Mouse (Mus musculus): ENCODE data around the gene Adgrv1. TPM values are rescaled to one million over a fixed set of nuclear protein-coding genes. Genes with fewer than 3 reads are reported as not detected.

Gene Adgrv1
- polyA plus RNA-seq, 1 experiment from 2014 or later = 9.5 TPM

DNA sequence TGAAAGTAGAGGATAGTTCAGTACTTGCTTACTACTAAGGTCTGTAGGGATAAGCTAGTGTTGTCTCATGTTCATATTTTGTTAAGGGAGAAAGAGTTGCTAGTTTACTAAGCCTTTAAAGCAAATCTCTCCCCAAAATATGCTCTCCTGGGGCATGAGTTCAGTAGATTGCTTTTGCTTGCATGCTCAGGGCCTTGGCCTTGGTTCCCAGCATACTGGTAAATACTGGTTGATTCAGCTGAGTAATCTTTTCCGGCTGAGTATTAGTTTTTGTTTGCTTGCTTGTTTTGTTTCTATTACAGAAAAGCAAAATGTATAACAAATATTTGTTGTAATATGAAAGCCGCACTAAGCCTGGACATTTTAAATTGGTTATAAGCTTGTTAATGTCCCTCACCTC, 422.4 kb downstream of the Adgrv1 start:
- ATAC-seq (replicated peaks) = no peak

DNA sequence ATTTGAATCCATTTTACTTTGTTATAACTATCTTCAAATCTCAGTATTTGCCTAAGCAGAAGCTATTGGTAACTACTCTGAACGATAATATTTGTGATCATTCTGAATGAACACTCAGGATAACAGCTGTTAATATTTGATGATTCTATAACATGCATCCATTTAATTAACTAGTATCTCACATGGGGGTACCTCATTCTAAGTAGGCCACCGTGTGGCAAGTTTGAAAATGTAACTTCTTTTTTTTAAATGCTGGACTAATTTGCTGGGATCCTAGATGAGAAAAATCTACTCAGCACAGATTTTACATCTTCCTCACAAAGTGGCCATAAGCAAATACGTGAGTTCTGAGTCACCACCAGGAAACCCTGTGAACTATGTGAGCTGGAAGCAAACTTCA, 423.1 kb downstream of the Adgrv1 start:
- Histone ChIP-seq H3K27ac (no peak overlapping the region), H3K4me3 (no peak overlapping the region)
- WGBS = 90% methylated on average over 3 of the region's 3 CpGs

More for the DNA sequence above, 422.4 kb downstream of the Adgrv1 start:
- Histone ChIP-seq H3K27me3 (replicated peaks) (no peaks in the 10 kb centered on the region), H3K27ac (no peak overlapping the region), H3K9me3 (no peaks in the 10 kb centered on the region), H3K36me3 (replicated peaks) (no peaks in the 10 kb centered on the region), H3K4me1 (no peaks in the 10 kb centered on the region), H3K4me2 (no peak overlapping the region), H3K9ac (no peak overlapping the region), H3K4me3 (no peak overlapping the region)
- 93% methylated on average over 2 of the region's 2 CpGs for WGBS

DNA sequence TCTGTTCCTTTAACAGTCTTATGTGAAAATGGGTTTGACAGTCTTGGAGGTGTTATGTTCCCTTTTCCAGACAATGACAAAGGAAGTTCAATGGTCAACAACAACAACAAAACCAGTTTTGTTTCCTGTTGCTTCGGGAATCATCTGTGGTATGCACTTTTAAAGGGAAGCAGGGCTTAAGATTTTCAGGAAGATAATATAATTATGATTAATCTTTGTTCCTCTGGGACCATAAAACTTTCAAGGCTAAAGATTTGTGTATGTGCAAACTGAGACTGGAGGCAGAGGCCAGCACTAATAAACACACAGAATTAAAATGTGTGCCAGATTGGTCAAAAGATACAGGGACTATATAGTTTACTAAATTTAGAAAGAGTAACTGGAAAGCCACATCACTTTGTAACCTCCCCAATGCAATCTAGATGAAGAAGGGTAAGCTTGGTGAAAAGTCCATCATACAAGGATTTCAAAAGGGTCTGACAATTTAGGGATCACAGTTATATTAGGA, 424.8 kb downstream of the Adgrv1 start:
- no peak overlapping the region for H3K9ac ChIP-seq
- 79% methylated on average over 1 of the region's 1 CpGs for WGBS

More for the DNA sequence above, 423.1 kb downstream of the Adgrv1 start:
- Histone ChIP-seq H3K4me1 (no peaks in the 10 kb centered on the region), H3K27me3 (replicated peaks) (no peaks in the 10 kb centered on the region), H3K36me3 (replicated peaks) (no peaks in the 10 kb centered on the region), H3K9me3 (no peaks in the 10 kb centered on the region), H3K9ac (no peak overlapping the region), H3K4me2 (no peak overlapping the region)
- ATAC-seq (replicated peaks) = no peak

DNA sequence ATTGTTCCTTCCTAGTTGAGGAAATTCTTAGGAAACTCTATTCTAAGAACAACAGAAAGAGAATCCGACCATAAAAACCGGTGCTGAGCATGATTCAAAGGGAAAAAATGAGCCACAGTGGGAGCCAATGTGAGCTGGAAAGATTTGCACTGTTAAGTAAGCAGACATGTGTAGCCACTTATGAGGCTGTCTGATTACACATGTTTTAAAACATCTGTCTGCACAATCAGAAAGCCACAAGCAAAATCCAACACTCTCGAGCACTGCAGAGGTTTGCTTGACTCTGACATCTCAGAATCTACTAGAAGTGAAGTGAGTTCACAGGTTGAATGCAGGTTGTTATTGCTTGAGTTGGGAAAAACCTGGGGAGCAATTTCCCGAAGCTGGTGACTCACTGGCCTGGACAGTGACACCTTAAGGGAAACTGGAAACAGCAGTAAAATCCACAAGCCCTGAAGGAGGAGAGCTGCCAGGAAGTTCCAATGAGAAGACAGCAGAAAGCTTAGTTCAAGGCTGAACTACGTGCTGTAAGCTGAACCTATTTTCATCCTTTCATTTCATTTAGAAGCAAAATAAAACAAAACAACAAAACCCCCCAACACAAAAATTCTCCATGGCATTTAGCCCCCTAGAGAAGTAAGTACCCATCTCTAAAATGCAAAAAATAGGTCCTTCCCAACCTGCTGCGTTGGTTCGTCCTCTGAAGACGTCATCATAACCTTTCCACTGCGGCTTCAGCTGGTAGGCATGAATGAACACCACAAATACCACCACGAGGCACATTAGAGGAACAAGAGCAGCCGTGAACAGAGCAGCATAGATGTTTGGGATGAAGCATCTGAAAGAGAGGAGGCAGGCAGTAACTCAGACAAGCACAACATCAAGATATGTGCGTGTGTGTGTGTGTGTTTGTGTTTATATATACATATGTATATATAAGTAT, 450.7 kb downstream of the Adgrv1 start:
- Histone ChIP-seq H3K4me3 (no peak overlapping the region), H3K4me2 (no peak overlapping the region), H3K4me1 (no peaks in the 10 kb centered on the region), H3K9ac (no peak overlapping the region), H3K36me3 (replicated peaks) (no peaks in the 10 kb centered on the region), H3K9me3 (no peaks in the 10 kb centered on the region), H3K27me3 (replicated peaks) (no peaks in the 10 kb centered on the region), H3K27ac (no peak overlapping the region)
- 84% methylated on average over 12 of the region's 12 CpGs for WGBS
- no peak for ATAC-seq (replicated peaks)

More for the DNA sequence above, 424.8 kb downstream of the Adgrv1 start:
- H3K27me3 ChIP-seq (replicated peaks) = no peaks in the 10 kb centered on the region
- no peaks in the 10 kb centered on the region for H3K36me3 ChIP-seq (replicated peaks)
- H3K4me2 ChIP-seq = no peak overlapping the region
- ATAC-seq (replicated peaks) = no peak
- H3K4me3 ChIP-seq = no peak overlapping the region
- no peaks in the 10 kb centered on the region for H3K9me3 ChIP-seq
- no peak overlapping the region for H3K27ac ChIP-seq
- no peaks in the 10 kb centered on the region for H3K4me1 ChIP-seq

DNA sequence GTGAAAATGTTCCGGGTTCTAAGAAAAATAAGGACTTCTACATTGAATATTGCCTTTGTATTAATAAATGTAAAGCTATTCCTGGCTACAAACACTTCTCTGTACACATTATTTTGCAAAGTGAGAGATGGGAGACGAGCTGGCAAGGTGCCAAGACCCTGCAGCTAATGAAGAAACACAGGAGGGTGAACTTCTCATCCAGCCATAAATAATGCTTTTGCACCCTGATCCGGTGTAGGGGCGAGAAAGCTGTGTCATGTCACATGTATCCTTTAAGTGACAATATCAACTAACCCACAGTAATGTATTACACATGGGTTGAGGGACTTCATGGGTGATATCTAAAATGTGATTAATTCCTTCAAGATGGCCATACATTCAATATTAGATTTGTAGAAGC, 451.5 kb downstream of the Adgrv1 start:
- no peaks in the 10 kb centered on the region for H3K36me3 ChIP-seq (replicated peaks)
- H3K4me1 ChIP-seq = no peaks in the 10 kb centered on the region
- WGBS = 71% methylated on average over 4 of the region's 4 CpGs
- H3K27me3 ChIP-seq (replicated peaks) = no peaks in the 10 kb centered on the region
- H3K4me2 ChIP-seq = no peak overlapping the region
- no peak overlapping the region for H3K4me3 ChIP-seq
- H3K9me3 ChIP-seq = no peaks in the 10 kb centered on the region
- ATAC-seq (replicated peaks) = no peak
- H3K27ac ChIP-seq = no peak overlapping the region
- no peak overlapping the region for H3K9ac ChIP-seq

DNA sequence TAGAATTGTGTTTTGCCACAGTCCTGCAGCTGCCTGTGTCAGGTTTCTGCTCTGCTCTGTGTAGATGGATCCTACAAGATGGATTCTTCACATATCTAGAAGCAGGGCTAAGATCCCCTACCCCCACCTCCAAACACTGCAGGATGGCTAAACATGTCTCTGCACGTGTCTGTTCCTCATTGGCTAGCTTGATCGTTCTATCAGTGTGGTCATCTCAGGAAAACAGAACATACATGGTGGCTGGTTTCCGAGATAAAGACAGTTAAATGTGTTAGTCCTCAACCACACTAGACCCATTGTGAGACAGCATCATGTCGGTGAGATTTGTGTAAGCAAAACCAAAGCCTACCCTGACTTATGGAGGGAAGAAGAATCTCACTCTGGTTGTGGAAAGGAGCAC, 456.1 kb downstream of the Adgrv1 start:
- H3K9ac ChIP-seq = no peak overlapping the region
- ATAC-seq (replicated peaks) = no peak
- no peaks in the 10 kb centered on the region for H3K27me3 ChIP-seq (replicated peaks)
- H3K9me3 ChIP-seq = no peaks in the 10 kb centered on the region
- 95% methylated on average over 4 of the region's 4 CpGs for WGBS
- H3K27ac ChIP-seq = no peak overlapping the region
- H3K4me2 ChIP-seq = no peak overlapping the region
- H3K36me3 ChIP-seq (replicated peaks) = no peaks in the 10 kb centered on the region
- H3K4me3 ChIP-seq = no peak overlapping the region
- H3K4me1 ChIP-seq = no peaks in the 10 kb centered on the region

DNA sequence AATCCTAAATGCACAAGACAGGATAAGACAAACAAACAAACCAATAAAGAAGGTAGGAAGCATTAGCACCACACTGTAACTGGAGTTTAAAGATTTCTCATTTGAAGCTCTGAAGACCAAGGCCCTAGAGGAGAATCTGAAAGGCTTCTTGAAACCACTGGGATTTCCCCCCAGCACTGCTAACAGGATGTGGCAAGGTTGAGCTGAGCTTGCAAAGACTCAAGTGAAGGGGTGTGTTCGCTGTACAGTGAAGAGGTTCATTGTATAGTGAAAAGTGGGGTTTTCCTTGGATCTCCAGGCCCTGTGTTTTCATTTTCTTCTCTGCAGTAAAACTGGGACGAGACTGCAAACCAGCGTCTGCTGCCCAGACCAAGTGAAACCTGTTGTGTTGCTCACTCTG, 456.9 kb downstream of the Adgrv1 start:
- Histone ChIP-seq H3K4me2 (no peak overlapping the region), H3K9ac (no peak overlapping the region), H3K4me1 (no peaks in the 10 kb centered on the region), H3K27me3 (replicated peaks) (no peaks in the 10 kb centered on the region), H3K36me3 (replicated peaks) (no peaks in the 10 kb centered on the region), H3K4me3 (no peak overlapping the region), H3K9me3 (no peaks in the 10 kb centered on the region), H3K27ac (no peak overlapping the region)
- WGBS = 87% methylated on average over 3 of the region's 3 CpGs
- no peak for ATAC-seq (replicated peaks)

DNA sequence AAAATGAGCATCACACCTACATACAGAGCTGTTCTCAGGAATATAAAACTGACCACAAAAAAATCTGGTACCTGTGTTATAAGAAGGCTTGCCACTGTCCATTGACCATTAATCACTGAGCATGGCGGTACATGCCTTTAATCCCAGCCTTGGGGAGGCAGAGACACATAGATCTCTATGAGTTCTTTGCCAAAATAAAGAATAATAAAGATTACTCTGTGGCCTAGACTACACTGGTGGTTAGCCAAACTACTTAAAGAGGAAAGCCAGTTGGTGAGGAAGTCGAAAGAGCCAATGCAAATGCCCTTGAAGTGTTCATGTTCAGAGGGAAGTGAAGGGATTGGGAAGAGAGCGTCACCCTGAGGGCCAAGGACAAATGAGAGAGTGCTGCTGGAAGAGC, 461.8 kb downstream of the Adgrv1 start:
- Histone ChIP-seq H3K9ac (no peak overlapping the region), H3K36me3 (replicated peaks) (no peaks in the 10 kb centered on the region), H3K27ac (no peak overlapping the region), H3K4me3 (no peak overlapping the region), H3K27me3 (replicated peaks) (no peaks in the 10 kb centered on the region), H3K4me1 (no peaks in the 10 kb centered on the region), H3K4me2 (no peak overlapping the region), H3K9me3 (no peaks in the 10 kb centered on the region)
- 85% methylated on average over 3 of the region's 3 CpGs for WGBS
- ATAC-seq (replicated peaks) = no peak

DNA sequence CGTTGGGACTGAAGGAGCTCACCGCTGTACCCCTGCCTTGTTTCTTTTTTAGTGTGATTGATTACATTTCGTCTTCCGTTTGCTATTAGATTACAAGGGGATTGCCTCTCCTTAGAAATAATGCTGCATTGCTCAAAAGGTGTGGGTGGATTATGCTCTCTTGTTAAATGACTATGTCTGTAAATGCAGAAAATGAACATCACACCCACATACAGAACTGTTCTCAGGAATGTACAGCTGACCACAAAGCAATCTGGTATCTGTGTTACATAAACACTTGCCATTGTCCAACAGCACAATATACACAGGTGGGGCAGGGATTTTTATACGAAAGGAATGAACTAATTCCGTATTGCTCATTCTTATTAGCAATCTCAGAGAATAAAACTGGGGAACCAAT, 465.5 kb downstream of the Adgrv1 start:
- H3K9me3 ChIP-seq = no peaks in the 10 kb centered on the region
- H3K36me3 ChIP-seq (replicated peaks) = no peaks in the 10 kb centered on the region
- H3K27me3 ChIP-seq (replicated peaks) = no peaks in the 10 kb centered on the region
- H3K4me2 ChIP-seq = no peak overlapping the region
- no peak overlapping the region for H3K27ac ChIP-seq
- no peaks in the 10 kb centered on the region for H3K4me1 ChIP-seq
- WGBS = 93% methylated on average over 6 of the region's 6 CpGs
- H3K4me3 ChIP-seq = no peak overlapping the region
- no peak overlapping the region for H3K9ac ChIP-seq
- no peak for ATAC-seq (replicated peaks)

DNA sequence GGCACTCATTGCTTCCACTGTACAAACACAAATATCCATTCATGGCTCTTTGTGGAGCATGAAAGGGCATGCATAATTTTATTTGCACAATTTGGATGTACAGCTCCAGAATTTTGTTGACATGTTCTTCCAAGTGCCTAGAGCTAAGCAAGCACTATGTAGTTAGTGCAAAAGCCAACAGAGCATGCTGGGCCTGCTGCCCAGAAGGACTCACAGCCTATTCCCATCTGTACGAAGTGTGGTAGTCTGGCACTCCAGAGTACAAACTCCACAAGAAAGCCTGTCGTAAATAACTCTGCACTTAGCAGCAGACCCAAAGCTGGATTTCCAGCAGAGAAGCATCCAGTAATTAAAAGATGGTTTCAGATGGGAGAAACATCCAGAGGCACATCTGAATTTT, 473.1 kb downstream of the Adgrv1 start:
- H3K9ac ChIP-seq = no peak overlapping the region
- H3K27me3 ChIP-seq (replicated peaks) = no peaks in the 10 kb centered on the region
- no peaks in the 10 kb centered on the region for H3K9me3 ChIP-seq
- no peak overlapping the region for H3K27ac ChIP-seq
- no peak for ATAC-seq (replicated peaks)
- no peak overlapping the region for H3K4me3 ChIP-seq
- H3K4me1 ChIP-seq = no peaks in the 10 kb centered on the region
- no peak overlapping the region for H3K4me2 ChIP-seq
- WGBS = 78% methylated on average over 2 of the region's 2 CpGs
- H3K36me3 ChIP-seq (replicated peaks) = no peaks in the 10 kb centered on the region

DNA sequence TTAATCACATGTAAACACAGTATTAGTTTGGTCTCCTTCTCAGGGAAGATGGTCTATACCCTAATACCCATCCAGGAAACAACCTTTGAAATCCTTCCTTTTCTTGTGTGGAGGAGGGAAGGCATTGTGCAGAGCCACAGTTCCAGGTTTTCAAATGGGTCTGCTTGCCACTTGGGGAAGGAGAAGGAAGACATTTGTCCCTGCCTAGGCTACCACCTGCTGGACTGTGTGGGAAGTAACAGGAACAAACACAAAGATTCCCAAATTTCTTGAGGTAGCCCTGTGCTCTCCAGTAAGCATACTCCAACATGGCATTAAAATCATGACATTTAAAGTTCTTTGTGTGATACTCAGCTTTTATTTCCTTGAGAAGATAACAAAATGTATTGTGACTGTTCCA, 477.6 kb downstream of the Adgrv1 start:
- Histone ChIP-seq H3K4me2 (no peak overlapping the region), H3K4me3 (no peak overlapping the region), H3K27me3 (replicated peaks) (no peaks in the 10 kb centered on the region), H3K27ac (no peak overlapping the region), H3K4me1 (no peaks in the 10 kb centered on the region), H3K36me3 (replicated peaks) (no peaks in the 10 kb centered on the region), H3K9me3 (no peaks in the 10 kb centered on the region), H3K9ac (no peak overlapping the region)
- 0 out of 2 replicates have a peak, but pooled peaks have one; percentile 45 for ATAC-seq (replicated peaks)

DNA sequence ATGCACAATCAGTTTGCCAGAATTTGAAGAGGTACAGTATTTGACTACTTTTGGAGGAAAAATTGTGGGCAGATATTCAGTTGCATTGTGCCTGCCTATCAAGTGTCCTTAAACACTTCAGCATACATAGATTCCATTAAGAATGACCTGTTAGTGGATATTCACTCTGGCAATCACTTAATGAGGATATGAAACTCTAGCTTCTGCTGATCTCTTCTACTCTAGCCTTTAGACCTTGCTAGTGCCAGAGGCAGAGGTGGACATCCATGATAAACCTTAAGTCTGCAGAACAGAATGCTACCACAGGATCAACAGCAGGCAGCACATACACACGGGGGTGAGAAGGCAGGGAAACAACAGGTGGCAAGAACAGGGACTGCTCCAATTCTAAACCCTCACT, 488.5 kb downstream of the Adgrv1 start:
- no peaks in the 10 kb centered on the region for H3K36me3 ChIP-seq (replicated peaks)
- no peaks in the 10 kb centered on the region for H3K4me1 ChIP-seq
- H3K9ac ChIP-seq = no peak overlapping the region
- no peaks in the 10 kb centered on the region for H3K9me3 ChIP-seq
- no peak overlapping the region for H3K27ac ChIP-seq
- no peaks in the 10 kb centered on the region for H3K27me3 ChIP-seq (replicated peaks)
- ATAC-seq (replicated peaks) = no peak
- H3K4me3 ChIP-seq = no peak overlapping the region
- H3K4me2 ChIP-seq = no peak overlapping the region
- 70% methylated on average over 1 of the region's 1 CpGs for WGBS
